Mouse (Mus musculus): ENCODE data around the gene Wfdc6a.

DNA sequence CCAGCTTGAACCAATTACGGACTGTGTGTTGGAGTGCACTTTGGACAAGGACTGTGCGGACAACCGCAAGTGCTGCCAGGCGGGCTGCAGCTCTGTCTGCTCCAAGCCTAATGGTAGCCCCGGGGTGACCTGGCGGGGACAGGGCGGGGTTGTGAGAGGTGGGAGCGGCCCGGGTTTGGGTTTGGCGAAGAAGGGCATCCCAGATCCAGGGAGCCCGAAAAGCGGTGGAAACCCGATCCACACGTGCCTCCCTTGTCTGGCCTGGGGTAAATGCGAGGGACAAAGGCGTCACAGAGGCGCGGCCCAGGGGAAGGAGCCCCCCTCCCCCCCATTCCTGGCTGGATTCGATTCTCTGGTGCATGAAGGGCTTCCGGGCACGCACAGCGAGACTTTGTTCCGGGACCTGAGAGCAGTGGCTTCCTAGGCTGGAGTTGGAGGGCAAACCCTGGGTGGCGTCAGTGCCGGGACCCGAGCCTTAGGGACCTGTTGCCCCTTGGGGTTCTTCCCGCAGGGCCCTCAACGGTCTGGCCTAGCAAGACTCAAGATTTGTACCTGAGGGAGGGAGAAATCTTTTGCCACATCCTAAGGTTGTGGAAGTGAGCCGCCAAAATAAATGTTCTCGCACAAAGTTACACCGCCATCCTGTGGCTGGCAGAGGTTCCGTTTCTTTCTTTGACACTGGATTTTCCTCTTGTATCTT lies 21.8 kb downstream of the Wfdc6a start:
- TF ChIP-seq TAL1 (IDR thresholded peaks at IDR 0.05; ENCODE audit: low read length) = no peak
- TF ChIP-seq GATA1 (IDR thresholded peaks at IDR 0.05; ENCODE audit: low read length) = no peak
